Mouse (Mus musculus): ENCODE data around the gene Snx12.
"Not testable (repeated sequence)": the region's sequence is repeated elsewhere in the genome, so short reads cannot be mapped to it uniquely, and the experiment has no call there.

Snx12 gene

DNA sequence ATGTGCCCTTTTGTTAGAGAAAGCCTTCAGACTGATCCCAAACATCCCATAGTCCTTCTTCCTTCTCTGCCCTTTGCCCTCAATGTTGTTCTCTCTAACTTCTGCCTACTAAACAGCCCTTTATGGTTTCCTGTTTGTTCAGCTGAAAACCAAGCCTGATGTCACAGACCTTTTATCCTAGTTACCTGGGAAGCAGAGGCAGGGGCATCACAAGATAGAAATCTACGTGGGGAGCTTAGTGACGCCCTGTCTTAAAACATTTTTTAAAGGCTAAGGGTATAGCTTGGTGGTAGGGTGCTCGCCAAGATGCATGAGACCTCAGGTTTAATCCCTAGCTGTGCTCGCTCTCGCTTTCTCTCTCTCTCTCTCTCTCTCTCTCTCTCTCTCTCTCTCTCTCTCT, 74.9 kb downstream of the Snx12 start:
- in situ Hi-C loops (cut with MboI, MseI) = loop anchor here (25.0 kb wide), 1 partner anchor 190 kb away; no protein-coding TSS in a partner anchor

DNA sequence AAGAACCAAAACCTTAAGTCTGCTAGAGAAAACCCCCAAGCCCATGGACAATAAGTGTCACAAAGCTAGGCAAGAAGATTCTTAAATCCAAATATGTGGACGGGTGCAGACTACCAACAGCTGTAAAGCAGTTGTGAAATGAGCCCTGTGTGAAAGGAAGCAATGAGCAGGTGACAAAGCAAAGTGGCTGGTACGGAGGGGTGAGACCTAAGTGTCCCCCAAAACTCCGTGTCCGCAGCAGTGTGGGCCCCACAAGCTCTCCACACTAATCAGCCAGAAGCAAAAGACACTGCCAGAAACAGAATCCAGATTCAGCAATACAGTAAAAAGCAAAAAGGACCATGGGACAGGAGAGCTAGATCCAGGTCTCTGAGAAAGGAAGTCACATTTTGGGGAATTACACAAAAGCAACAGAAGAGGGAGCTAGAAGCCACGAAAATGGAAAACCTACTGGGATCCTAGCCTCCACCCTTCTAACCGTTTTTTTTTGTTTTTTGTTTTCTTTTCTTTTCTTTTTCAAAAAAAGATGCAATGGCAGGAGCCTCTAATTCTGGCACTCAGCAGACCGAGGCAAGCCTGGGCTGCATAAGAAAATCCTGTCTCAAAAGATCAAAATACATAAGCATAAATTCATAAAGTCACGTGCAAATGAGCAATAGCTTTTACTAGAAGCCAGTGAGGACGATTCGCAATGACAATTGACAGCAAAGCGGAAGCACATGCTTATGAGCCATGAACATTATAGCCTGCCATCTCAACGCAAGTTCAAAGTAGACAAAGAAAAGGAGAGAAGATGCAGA, 90.2 kb downstream of the Snx12 start:
- in situ Hi-C loops (cut with MboI, MseI) = loop anchor here (25.0 kb wide), 1 partner anchor 205 kb away; no protein-coding TSS in a partner anchor

DNA sequence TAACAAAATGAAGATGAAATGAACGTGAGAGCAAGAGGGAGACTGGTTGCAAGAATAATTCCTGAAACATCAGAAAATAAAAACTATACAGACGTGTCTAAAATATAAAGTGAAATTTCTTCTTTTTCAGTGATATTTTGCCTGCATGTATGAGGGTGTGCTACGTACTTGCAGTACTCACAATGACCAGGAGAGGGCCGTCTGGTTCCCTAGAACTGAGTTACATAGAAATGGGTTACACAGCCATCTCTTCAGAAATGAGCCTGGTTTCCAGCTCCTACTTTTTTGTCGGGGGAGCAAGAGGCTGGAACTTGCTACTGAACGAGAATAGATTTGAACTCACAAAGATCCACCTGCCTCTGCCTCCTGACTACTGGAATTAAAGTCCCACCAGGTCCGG, 91.4 kb downstream of the Snx12 start:
- in situ Hi-C loops (cut with MboI, MseI) = loop anchor here (25.0 kb wide), 1 partner anchor 206 kb away; no protein-coding TSS in a partner anchor

DNA sequence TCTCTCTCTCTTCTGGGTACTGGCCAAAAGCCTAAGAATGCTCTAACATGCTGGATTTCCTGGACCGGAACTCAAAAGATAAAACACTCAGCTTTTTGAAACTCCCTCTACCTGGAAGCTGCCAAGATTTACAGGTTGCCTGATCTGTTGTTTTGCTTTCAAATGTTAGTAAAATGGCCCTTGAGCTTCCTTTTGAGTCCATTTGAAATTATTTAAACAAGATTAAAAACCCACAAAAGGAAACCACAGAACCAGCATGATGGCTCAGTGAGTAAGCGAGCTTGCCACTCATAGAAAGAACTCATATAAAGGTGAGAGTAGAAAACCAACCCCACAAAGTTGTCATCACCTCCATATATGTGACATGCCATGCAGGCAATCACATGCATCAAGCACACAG, 93.8 kb downstream of the Snx12 start:
- in situ Hi-C loops (cut with MboI, MseI) = loop anchor here (25.0 kb wide), 1 partner anchor 209 kb away; no protein-coding TSS in a partner anchor

DNA sequence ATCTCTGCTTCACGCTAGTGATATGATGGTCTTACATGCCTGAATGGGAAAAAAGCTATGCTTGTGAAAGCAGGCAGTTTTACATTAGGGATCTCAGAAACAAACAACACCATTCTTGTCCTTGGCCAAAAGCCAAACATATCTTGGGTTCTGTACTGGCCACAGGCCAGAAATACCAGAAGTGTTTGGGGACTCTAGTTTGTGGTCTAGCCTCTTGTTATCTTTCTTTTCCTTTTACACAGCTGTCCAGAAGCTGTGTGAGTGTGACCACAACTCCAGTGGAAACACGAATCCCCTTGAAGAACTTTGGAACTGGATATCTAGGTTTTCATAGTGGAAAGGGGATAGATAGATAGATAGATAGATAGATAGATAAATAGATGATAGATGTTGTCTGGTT, 95.4 kb downstream of the Snx12 start:
- in situ Hi-C loops (cut with MboI, MseI) = loop anchor here (25.0 kb wide), 1 partner anchor 210 kb away; no protein-coding TSS in a partner anchor

DNA sequence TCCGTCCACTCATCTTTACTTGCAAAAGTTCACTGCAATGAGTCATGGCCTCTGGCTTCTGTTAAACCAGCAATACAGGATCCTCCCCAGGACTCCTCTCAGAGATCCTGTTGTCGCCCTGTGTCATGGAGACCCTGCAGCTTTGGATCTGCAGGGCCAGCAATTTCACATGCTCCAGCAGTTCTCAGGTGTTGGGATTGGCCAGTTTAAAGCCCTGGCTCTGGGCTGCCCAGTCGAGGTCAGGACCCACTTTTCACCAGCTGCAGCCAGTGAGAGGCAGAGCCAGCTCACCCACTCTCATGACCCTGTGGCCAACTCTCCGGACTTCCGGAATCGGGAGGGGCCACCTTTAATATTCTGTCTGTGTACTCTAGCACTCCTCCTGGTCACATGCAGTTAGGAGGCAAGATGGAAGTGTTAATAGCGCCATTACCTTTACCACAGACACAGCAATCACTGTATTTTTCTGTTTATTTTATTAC, 95.8 kb downstream of the Snx12 start:
- in situ Hi-C loops (cut with MboI, MseI) = loop anchor here (25.0 kb wide), 1 partner anchor 211 kb away; no protein-coding TSS in a partner anchor

DNA sequence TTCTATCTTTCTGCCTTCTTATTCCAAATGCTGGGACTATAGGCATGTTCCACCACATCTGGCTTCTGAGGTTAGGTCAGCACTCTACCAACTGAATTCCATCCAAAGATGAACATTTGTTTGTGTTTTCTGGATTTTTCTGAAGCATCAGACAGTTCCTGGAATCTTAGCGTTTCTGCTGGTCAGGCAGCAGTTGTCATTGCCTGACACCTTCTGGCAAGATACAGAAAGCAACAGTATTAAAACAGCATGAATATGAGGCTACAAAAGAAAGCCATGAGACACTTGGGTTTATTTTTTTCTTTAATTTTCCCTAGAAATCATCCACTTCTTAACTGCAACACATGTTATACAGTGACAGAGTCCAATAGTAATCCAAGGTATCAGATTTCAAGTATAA, 101.8 kb downstream of the Snx12 start:
- in situ Hi-C loops (cut with MboI, MseI) = no loop called here

DNA sequence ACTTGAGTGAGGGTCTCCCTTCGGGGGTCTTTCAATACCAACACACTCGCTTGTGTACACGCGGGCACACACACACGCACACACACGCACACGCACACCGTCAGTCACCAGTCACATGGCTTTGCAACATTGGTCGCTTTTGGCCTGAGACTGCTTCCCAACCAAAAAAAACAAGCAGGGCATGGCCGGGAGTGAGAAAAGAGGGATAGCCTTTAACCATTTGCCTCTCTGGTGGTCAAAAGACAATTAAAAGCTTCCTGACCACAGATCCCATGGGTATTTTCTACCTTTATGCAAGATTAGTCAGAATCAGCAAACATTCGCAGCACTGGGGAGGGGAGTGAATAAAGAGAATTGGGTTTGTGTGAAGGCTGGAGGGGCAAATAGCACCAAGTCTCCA, 136.4 kb downstream of the Snx12 start, which contains the start of gene Slc7a3:
Gene Slc7a3 (minus strand): TSS at position 101 of the 400 bp plus-strand sequence.
- in situ Hi-C loops (cut with MboI, MseI) = no loop called here

DNA sequence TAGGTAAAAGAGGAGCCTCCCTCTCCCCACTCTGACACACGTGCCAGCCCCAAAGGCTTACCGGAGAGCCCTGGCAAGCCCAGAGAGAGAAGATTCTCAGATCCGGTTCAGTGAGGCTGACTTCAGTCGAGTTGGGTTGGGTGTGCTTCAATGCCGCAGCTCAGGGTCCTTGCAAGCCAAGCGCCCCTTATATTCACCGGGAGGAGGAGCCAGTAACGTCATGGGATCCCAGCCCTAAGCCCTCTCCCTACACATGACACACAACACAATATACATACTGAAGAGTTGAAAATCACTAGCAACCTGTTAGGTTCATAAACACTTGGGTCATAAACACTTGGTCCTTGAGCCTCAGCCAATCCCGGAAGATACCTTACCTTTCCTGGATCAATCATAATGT, 137.2 kb downstream of the Snx12 start:
- in situ Hi-C loops (cut with MboI, MseI) = not testable (repeated sequence)

DNA sequence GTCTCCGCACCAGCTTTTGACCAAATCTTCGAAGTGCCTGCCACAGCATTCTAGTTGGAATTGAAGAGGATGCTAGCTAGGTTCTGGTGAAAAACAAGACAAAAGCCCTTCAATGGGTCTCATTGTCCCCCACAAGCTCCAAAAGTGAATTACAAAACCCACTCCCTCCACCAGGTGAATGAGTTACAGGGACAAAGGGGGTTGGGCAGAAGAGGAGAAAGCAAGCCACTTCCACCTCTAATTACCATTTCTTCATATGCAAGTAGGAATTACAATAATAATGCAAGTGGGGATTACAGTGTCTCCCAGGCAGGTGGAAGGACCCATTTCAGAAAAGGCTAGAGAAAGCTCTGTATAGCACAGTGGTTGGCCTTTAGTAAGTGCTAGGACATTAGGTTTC, 138.2 kb downstream of the Snx12 start:
- in situ Hi-C loops (cut with MboI, MseI) = no loop called here

DNA sequence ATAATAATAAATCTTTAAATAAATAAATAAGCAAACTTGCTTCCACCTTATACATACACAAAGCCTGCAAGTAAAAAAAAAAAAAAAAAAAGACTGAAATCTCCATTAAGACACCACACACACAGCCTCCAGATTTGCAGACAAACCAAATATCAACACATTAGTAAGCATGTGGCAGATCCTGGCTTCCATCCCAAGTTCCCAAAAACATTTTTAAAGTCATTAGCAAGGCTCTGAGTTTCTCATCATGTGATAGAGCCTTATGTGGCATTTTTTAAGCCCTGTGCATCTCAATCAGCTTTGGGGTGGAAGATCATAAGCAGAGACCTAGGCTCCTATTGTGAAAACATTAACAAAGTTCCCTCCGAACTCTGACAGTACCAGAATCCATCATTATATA, 157.1 kb downstream of the Snx12 start:
- in situ Hi-C loops (cut with MboI, MseI) = no loop called here

DNA sequence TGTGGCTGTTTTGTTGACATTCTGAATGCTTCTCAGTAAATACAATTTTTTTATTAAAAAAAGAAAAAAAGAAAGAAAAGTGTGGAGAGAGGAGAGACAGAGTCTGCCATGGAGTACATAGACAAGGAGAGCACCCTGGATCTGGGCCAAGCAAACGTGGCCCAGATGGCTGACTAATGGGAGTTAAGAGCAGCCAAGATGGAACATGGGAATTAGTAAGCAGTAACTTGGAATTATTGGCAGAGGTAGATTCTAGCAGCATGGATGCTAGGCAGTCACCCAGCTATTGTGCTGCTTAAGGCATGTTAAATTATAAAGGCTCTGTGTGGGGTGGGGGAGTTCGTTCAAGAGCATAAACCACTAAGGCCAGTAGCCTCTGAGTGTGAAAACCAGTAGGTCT, 158.9 kb downstream of the Snx12 start:
- in situ Hi-C loops (cut with MboI, MseI) = no loop called here

DNA sequence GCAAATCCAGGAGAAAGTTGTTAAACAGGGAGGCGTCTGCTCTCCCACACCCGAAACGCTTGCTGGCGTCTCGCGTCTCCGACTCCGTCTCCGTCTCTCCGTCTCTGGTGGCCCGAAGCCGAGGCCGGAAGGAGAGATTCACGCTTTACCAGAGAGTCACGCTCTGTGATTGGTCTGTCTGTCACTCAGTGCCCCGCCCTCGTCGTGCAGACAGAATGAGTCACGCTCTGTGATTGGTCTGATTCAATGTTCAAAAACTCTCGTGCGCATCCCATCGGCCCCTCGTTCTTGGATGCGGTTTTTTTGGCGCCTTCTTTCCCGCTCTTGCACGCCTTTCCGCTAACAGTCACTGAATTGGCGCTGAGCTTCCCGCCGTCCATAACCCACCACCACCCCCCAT, 162.8 kb downstream of the Snx12 start, which contains the start of gene Tex11:
Gene Tex11 (minus strand): TSS at position 127 of the 400 bp plus-strand sequence.
- in situ Hi-C loops (cut with MboI, MseI) = no loop called here
